8 mouse cellular contexts compared by ENCODE assay signal in genomic region chr8:20296803-20297702, GRCm38 (mm10).
DNase-seq lines count a peak whose midpoint lies in the region; ATAC-seq lines count a peak whose summit lies in the region.
"Not testable (repeated sequence)": the region's sequence is repeated elsewhere in the genome, so short reads cannot be mapped to it uniquely, and the experiment has no call there.

No protein-coding gene starts in this region.

- peak; percentile 94 for DNase-seq in R1 (ENCODE audit: low read depth, low spot score)
- DNase-seq in cerebellum, postnatal 14 days: peak; percentile 84 to 86
- DNase-seq in frontal cortex, postnatal 36 days (ENCODE audit: low spot score in 2 of 2): peak; percentile 69 to 85
- DNase-seq in hindbrain, embryonic 14.5 days (ENCODE audit: low spot score): peak; percentile 75
- peak; percentile 73 for DNase-seq in left cerebral cortex, adult 11 months (ENCODE audit: low spot score)
- DNase-seq in lung, postnatal 36 days: peak; percentile 90
- DNase-seq in retina, postnatal 1 day: peak; percentile 92
- peak; percentile 79 for DNase-seq in thymus, postnatal 4 days

- peak overlapping the region; percentile 55 for H3K4me2 ChIP-seq in hindbrain, embryonic 14.5 days (replicated peaks)

- ATAC-seq in hindbrain, embryonic 14.5 days (ENCODE audit: low FRiP score): peak; percentile 99

- not testable (repeated sequence) for H3K36me3 ChIP-seq in hindbrain, embryonic 14.5 days (replicated peaks; ENCODE audit: control insufficient read depth, insufficient read depth)

- H3K27me3 ChIP-seq in hindbrain, embryonic 14.5 days (ENCODE audit: control insufficient read depth, insufficient read depth, low read length): not testable (repeated sequence)

- WGBS in hindbrain, embryonic 14.5 days: 15% methylated on average over 57 of the region's 73 CpGs

- not testable (repeated sequence) for H3K9me3 ChIP-seq in hindbrain, embryonic 14.5 days (ENCODE audit: control insufficient read depth, low read length)

- peak overlapping the region; percentile 80 for H3K9ac ChIP-seq in hindbrain, embryonic 14.5 days

- peak overlapping the region; percentile 60 for H3K4me3 ChIP-seq in hindbrain, embryonic 14.5 days (replicated peaks; ENCODE audit: low read length)

- H3K4me1 ChIP-seq in hindbrain, embryonic 14.5 days (replicated peaks; ENCODE audit: control insufficient read depth, insufficient read depth, low read length): not testable (repeated sequence)

- peak overlapping the region; percentile 54; the same call in 1 of the 2 replicates for H3K27ac ChIP-seq in hindbrain, embryonic 14.5 days

Comparison
In these comparisons a context has a peak if more than half of its experiments do, and no peak if none do; other contexts are left out.
1. Peak in every context shown above with its lines: DNase-seq, ATAC-seq, H3K4me3 ChIP-seq and H3K27ac ChIP-seq.